Mouse (Mus musculus): ENCODE results near the gene Kdm1b.

DNA sequence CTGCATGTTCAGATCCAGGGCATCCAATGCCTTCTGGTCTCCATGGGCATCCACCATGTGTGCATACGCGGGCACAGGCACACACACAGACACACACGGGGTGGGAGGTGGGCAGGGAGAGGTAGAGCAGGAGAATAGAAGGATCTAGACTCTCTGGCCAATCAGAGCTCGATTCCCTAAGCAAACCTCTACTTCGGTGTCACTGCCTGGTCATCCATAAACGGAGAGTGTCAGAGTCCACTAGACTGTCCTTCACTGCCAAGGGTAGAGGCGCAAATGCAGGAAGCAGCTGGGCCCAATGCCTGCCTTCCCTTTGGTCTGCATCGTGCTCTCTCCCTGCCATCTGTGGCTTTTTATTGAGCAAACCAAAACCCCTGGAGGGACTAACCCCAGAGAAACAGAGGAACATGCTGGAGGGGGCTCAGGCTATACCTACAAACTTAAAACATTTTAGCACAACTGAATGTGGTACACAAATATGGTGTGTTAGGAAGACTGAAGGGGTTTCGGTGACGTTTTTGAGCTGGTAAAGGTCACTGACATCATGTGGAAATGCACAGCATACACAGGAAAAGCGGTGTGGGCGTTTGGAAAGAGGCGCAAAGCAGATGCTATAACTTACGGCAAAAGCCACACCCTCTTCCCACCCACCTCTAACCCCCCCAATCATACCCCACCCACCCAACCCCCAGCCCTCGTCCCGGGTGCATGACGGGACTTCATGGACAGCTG is 12.8 kb upstream of the Kdm1b start:
- TF ChIP-seq CTCF (conservative IDR thresholded peaks at IDR 0.05; ENCODE audit: insufficient read depth, insufficient read length, low read depth, low read length): no peak
- TF ChIP-seq POLR2A (IDR thresholded peaks at IDR 0.05; ENCODE audit: low read depth, low read length): no peak
